Mouse (Mus musculus): ENCODE results near the gene Cct7. TPM values are rescaled to one million over a fixed set of nuclear protein-coding genes. Genes with fewer than 3 reads are reported as not detected.

Cct7 gene
- total RNA-seq, 2 experiments from 2014 or later, result 95.1 to 115 TPM

DNA sequence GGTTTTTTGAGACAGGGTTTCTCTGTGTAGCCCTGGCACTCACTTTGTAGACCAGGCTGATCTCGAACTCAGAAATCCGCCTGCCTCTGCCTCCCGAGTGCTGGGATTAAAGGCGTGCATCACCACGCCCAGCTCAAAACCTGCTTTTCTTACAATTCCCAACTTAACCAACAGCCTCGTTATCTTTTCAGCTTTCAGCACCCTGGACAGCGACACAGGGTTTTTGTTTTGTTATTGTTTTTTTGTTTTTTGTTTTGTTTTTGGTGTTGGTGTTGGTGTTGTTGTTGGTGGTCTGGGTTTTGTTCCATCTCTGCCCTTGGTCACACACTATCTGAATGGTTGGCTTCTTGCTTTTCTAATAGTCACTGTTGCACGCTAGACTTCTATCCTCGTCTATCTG, 46.8 kb downstream of the Cct7 start:
- no peak for ATAC-seq (replicated peaks; ENCODE audit: low FRiP score, poor library complexity, severe bottlenecking)

DNA sequence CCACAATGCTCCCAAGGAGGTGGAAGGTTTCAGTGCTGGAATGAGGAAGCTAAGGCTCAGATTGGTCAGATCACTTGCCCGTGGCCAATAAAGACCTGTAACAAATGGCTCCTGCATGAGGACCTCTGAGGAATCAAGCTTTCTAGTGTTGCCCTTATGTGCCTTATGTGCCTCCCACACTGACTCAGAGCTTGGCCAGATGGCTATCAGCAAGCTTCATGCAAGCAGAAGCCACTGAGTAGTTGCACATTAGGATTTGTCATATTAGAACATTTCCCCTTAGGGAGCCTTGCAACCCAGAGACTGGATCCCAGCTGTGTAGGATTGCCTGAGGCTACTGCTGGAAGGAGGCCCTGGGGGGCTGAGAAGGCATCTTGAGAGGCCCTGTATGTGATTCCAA, 49.1 kb downstream of the Cct7 start:
- no peak for ATAC-seq (replicated peaks; ENCODE audit: low FRiP score, poor library complexity, severe bottlenecking)

DNA sequence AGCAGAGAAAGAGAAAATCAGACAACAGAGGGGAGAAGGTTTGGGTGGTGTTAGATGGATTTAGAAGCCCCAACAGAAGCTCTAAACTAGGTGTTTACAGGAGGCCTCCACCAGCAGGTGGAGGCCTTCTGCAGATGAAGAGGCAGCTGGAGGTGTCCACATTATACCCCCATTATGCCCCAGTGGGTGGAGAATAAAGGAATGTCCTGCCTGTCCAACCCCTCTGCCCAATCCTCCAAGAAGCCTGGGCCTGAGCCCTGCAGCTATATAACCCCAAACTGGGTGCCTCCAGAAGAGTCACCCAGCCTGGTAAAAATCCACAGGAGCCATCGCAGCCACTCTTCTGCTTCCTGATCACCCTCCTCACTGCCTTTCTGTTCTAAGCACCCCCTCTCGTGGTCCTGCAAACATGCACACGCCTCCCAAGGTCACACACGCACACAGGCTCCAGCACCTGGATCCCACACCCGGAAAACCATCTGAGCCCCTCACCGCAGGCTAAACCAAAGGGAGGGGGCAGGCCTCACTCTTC, 50.3 kb downstream of the Cct7 start:
- no peak for ATAC-seq (replicated peaks; ENCODE audit: low FRiP score, poor library complexity, severe bottlenecking)

DNA sequence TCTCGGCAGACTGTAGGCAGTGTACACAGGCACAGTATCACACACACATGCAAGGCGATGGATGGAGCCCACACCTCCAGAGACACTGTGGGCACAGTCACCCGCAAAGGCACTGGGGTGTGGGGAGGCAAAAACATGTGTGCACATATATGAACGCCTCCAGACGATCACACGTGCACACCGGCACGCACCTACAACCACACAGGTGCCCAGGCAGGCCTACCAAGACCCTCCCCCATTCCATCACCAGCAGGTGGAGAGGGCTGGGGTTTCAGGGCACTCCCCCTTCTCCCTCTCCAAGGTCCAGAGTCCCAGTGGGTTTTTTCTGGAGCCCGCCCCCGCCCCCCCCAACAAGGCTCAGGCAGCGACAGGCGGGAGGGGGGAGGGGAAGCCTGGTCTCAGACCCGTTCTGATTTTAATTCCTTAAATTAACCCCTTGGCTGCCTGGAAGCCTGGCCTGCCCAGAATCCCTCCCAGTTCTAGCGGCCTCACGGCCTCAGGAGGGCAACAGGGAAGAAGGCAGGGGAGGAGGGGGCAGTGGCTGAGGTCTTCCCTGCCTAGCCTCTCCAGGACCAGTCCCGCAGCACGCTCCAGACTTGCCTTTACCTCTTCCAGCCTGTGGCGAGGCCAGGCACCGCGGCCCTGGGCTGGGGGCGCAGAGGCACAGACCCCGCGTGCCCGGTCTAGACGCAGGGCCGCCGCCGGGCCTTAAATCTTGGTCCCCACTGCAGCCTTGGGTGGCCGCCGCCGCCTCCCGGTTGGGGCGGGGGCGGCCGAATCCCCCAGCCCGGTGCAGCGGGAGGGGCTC, 51.0 kb downstream of the Cct7 start:
- no peak for ATAC-seq (replicated peaks; ENCODE audit: low FRiP score, poor library complexity, severe bottlenecking)

DNA sequence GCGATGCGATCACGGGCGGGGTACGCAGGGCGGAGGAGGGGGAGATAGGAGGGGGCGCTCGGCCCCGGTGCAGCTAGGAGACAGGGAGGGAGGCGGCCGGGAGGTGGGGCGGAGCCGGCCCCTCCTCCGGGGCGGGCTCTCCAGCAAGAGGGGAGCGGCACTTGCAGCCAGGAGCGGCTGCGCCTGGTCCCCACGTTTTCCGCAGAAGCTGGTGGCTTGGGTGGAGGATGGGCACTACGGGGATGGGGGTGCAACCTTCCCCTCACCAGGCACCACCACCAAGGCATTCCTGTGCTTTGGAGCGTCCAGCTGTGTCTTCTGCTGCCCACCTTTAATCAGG, 51.6 kb downstream of the Cct7 start, which contains the start of gene Fbxo41:
Gene Fbxo41 (minus strand): TSS at position 84 of the 340 bp plus-strand sequence.
- ATAC-seq (replicated peaks; ENCODE audit: low FRiP score, poor library complexity, severe bottlenecking), result no peak

DNA sequence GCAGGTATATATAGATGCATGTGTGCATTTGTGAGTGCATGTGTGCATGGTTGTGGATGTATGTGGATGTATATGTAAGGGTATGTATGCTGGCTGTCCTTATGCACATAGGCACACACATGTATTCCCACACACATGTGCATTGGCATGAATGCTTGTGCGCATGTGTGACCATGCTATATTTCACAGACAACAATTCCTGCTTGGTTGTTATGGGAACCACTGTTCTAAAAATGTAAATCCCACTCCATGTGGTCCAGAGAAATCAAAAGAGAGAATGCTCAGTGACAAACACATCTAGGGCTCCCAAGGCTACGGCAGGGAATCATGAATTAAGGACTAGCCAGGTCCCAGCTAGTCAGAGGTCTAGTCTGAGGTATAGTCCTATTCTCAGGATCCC, 53.6 kb downstream of the Cct7 start:
- ATAC-seq (replicated peaks; ENCODE audit: low FRiP score, poor library complexity, severe bottlenecking), result no peak

DNA sequence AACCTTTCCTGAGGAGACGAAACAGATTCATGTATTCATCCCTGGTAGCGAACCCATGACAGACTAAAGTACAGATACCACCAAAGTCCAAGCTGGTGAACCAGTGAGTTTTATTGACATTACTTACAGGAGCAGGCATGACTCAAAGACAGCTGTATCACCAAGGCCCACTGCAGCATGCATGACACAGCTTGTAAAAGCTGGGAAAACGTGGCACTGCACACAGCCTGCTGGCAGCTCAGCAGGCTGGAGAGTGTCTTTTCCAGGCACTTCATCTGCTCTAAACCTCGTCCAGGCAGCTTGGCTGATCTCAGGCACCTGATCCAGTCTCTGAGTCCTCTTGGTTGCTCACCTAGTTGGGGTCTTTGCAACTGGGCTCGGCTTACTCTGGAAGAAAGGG, 57.3 kb downstream of the Cct7 start:
- ATAC-seq (replicated peaks; ENCODE audit: low FRiP score, poor library complexity, severe bottlenecking), result no peak

DNA sequence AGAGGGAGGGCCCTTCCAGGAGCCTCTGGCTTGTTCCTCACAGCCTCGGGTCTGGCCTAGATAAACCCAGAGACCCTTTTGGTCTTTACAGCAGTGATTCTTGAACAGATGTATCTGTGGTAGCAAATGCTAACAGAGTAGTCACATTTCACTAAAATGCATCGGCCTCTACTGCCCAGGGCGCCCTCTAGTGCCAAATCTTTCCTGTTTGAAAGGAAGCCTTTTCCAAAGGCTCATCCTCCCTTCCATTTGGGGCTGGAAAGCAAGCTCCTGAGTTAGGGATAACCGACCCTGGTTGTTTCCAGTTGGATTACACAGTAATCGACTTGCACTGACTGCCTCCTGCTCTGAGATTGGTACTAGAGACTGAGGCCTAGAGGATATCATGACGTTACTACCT, 59.2 kb downstream of the Cct7 start:
- ATAC-seq (replicated peaks; ENCODE audit: low FRiP score, poor library complexity, severe bottlenecking), result no peak

DNA sequence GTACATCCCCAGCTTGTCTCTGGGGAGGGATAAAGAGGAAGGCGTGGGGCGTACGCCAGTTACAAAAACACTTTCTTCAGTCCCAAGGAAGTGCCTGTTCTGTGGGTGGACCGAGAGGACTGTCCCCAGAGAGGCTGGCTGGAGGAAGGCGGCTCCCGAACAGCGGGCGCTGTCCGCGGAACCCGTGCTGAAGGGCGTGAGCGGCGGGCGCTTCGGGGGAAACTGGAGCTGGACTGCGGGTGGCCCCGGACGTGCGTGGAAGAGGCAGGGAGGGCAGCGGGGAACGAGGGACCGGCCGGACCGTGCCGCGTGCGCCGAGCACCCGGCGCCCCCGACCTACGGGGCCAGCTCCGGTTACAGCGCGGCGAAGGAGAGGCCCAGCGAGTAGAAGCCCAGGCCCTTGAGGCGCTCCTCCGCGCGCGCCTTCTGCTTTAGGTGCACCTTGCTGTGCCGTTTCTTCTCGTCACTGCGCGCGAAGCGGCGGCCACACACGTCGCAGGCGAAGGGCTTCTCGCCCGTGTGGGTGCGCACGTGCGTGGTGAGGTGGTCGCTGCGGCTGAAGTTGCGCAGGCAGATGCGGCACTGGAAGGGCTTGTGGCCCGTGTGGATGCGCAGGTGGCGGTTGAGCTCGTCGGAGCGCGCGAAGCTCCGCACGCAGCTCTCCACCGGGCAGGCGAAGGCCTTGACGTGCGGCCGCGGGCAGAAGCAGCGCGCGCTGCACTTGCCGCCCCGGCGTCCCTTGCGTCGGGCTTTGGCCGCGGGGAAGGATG, 60.2 kb downstream of the Cct7 start:
- ATAC-seq (replicated peaks; ENCODE audit: low FRiP score, poor library complexity, severe bottlenecking), result no peak

DNA sequence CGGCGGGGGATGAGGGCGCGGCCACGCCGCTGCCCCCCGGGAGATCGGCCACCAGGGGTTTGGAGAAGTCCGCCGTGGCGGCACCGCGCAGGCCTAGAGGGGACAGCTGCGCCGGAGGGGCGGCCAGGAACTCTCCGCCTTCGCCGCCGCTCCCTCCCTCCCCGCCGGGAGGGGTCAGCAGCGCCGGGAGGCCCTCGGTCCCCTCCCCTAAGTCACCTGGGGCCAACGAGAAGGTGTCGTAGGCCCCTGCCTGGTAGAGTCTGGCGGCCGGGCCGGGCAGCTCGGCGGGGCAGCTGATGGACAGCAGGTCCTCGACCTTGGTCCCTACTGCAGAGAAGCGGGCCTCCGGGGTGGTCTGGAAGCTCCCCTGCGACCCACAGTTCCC, 60.7 kb downstream of the Cct7 start:
- no peak for ATAC-seq (replicated peaks; ENCODE audit: low FRiP score, poor library complexity, severe bottlenecking)

DNA sequence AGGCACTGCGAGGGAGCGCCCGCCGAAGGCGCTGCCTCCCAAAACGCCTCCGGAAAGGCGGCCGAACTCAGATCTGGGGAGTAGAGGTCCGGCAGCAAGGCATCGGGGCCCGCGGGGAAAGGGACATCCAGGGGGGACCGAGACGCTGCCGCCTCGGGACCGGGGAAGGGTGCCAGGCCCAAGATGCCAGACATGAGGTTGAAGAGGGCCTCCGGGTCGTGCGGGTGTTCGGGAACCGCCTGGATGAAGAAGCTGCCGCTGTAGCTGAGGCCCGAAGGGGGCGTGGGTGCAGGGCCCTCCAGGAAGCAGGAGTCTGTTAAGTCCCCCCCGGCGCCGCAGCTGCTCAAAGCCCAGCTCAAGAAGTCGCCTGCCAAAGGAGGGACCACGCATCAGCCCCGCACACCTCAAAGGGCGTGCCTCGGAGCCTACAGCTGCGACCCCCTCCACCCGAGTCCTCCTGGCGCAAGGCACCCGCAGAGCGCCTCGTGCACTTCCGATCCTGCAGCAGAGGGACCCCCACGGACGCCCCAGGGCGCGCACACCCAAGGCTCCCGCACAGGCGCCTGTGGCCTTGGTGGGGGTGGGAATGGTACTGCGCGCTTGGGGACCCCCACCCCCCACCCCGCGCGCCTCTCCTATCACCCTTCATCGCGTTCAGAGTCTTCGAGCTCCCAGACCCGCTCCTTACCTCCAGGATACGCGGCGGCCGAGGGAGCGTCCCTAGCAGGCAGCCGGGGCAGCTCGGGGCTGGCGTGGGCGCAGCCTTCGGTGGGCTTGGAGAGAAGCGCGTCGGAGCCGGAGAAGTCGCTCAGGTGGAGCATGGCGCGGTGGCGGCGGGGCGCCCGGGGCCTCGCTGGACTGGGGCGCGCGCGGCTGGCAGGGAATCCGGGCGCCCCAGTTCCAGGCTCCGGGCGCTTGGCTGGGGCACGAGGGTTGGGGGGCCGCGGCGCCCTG, 61.5 kb downstream of the Cct7 start:
- ATAC-seq (replicated peaks; ENCODE audit: low FRiP score, poor library complexity, severe bottlenecking), result no peak; the same call in 1 of the 2 replicates

DNA sequence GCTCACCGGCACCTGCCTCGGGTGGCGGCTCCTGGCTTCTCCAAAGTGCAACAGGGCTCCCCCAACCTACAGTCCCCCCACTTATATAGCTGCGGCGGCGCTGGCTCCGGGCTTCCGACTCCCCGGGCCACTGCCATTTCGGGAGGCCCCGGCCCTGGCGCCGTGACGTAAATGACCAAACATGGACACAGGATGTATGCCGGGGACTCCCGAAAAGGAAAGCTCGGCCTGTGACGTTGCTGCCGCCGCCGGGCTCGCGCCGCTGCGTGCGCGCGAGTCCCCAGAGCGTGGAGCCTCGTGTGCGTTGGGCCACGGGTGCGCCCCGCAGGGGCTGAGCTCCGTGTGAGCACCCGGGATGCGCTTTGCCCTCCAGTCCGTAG, 62.2 kb downstream of the Cct7 start, which contains the start of gene Egr4:
Gene Egr4 (minus strand): TSS at position 59 of the 380 bp plus-strand sequence.
- no peak for ATAC-seq (replicated peaks; ENCODE audit: low FRiP score, poor library complexity, severe bottlenecking)

DNA sequence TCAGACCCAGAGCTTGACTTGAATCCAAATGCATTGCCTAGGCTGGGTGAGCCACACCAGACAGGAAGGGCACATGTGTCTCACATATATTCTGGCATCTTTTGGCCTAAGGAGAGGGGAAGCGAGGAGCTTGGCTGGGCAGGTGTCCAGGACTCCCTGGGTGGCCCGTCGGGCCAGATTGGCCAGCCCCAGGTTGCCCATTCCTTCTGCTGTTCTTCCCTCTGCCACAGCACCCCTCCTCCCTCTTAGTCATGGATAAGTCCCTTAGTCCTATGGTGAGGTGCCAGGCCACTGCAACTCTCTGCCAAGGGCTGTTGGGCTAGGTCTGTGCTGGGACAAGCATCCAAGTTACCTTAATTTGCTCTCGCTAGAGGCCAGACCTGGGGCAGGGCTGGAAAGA, 64.6 kb downstream of the Cct7 start:
- no peak for ATAC-seq (replicated peaks; ENCODE audit: low FRiP score, poor library complexity, severe bottlenecking)

Other genes starting within 250 kb of the Cct7 start
- 0.19 and 0.63 TPM in 2 replicates for gene Sfxn5, start 118.1 kb upstream of the Cct7 start, total RNA-seq (2015; ENCODE audit: low replicate concordance)
- 0.56 and 1.3 TPM in 2 replicates for gene Sfxn5, start 118.1 kb upstream of the Cct7 start, total RNA-seq (2017; ENCODE audit: low replicate concordance)
- gene Rab11fip5, start 76.9 kb upstream of the Cct7 start, total RNA-seq (2015; ENCODE audit: low replicate concordance), result 0.19 and 0.21 TPM in 2 replicates
- 0.51 and 2.6 TPM in 2 replicates for gene Rab11fip5, start 76.9 kb upstream of the Cct7 start, total RNA-seq (2017; ENCODE audit: low replicate concordance)
- gene Noto, start 27.6 kb upstream of the Cct7 start, total RNA-seq (2015; ENCODE audit: low replicate concordance), result not detected in 2 replicates
- not detected in 2 replicates for gene Noto, start 27.6 kb upstream of the Cct7 start, total RNA-seq (2017; ENCODE audit: low replicate concordance)
- 1.5 TPM in 2 replicates for gene Smyd5, start 19.5 kb upstream of the Cct7 start, total RNA-seq (2015; ENCODE audit: low replicate concordance)
- 4.0 and 14.1 TPM in 2 replicates for gene Smyd5, start 19.5 kb upstream of the Cct7 start, total RNA-seq (2017; ENCODE audit: low replicate concordance)
- 13.8 TPM in 2 replicates for gene Pradc1, start 456 bp downstream of the Cct7 start, total RNA-seq (2015; ENCODE audit: low replicate concordance)
- 5.7 and 8.1 TPM in 2 replicates for gene Pradc1, start 456 bp downstream of the Cct7 start, total RNA-seq (2017; ENCODE audit: low replicate concordance)
- gene Fbxo41, start 51.5 kb downstream of the Cct7 start, total RNA-seq (2015; ENCODE audit: low replicate concordance), result not detected in 2 replicates
- gene Fbxo41, start 51.5 kb downstream of the Cct7 start, total RNA-seq (2017; ENCODE audit: low replicate concordance), result not detected in 2 replicates
- not detected in 2 replicates for gene Egr4, start 62.1 kb downstream of the Cct7 start, total RNA-seq (2015; ENCODE audit: low replicate concordance)
- not detected in 2 replicates for gene Egr4, start 62.1 kb downstream of the Cct7 start, total RNA-seq (2017; ENCODE audit: low replicate concordance)
- 14.8 and 22.4 TPM in 2 replicates for gene Alms1, start 136.0 kb downstream of the Cct7 start, total RNA-seq (2015; ENCODE audit: low replicate concordance)
- 22.8 and 24.5 TPM in 2 replicates for gene Alms1, start 136.0 kb downstream of the Cct7 start, total RNA-seq (2017; ENCODE audit: low replicate concordance)

All from erythroblast, adult 5-6 weeks (primary cell).